Mouse (Mus musculus) embryonic fibroblast, embryonic 13.5 days (primary cell): Measurements from ENCODE around the gene Rasgrf2.

Source experiments
- CTCF ChIP-seq: IDR thresholded peaks from 2 replicates; pipeline ENCODE4 v1.5.1; 2011; ENCODE audit warnings: mild to moderate bottlenecking, control low read depth, low read length, moderate library complexity, borderline replicate concordance; ENCODE audit not compliant: insufficient read depth
- POLR2A ChIP-seq: IDR thresholded peaks from 2 replicates; pipeline ENCODE4 v1.6.1; 2011; ENCODE audit warnings: low read depth, mild to moderate bottlenecking, control low read depth, low read length, moderate library complexity

GRCm38 (mm10) chr13:91974154-91974553 is 157.3 kb downstream of the Rasgrf2 start:
- no peak for TF ChIP-seq CTCF
- TF ChIP-seq POLR2A, result no peak
